Mouse (Mus musculus) telencephalon, adult 2 months (tissue): ENCODE data around the gene Aif1.
"Not testable (repeated sequence)": the region's sequence is repeated elsewhere in the genome, so short reads cannot be mapped to it uniquely, and the experiment has no call there.

Experiments
- DNase-seq: peaks from one replicate; pipeline ENCODE4 v3.0.0-alpha.2; 2011; ENCODE audit warnings: low read depth, low spot score

Gene Aif1

GRCm38 (mm10) chr17:35147348-35147747, 28.5 kb downstream of the Aif1 start:
- DNase-seq: no peak

GRCm38 (mm10) chr17:35146139-35146538, 29.7 kb downstream of the Aif1 start:
- no peak for DNase-seq

- DNase-seq: no peak
Measured at GRCm38 (mm10) chr17:35141971-35142370, 33.9 kb downstream of the Aif1 start.

- no peak for DNase-seq
Measured at GRCm38 (mm10) chr17:35140490-35140996, 35.3 kb downstream of the Aif1 start.

GRCm38 (mm10) chr17:35139269-35139668, 36.6 kb downstream of the Aif1 start:
- no peak for DNase-seq

- DNase-seq: no peak
Measured at GRCm38 (mm10) chr17:35135591-35136320, 40.1 kb downstream of the Aif1 start.

- peak; percentile 93 for DNase-seq
Measured at GRCm38 (mm10) chr17:35134801-35135590, 40.9 kb downstream of the Aif1 start, which contains the start of gene Bag6. Gene Bag6, plus strand, starts transcription at chr17:35135178.

- DNase-seq: no peak
Measured at GRCm38 (mm10) chr17:35133517-35133916, 42.4 kb downstream of the Aif1 start.

GRCm38 (mm10) chr17:35132174-35132560, 43.7 kb downstream of the Aif1 start:
- DNase-seq: no peak

- no peak for DNase-seq
Measured at GRCm38 (mm10) chr17:35131500-35132173, 44.2 kb downstream of the Aif1 start, which contains the start of gene Apom. Gene Apom, minus strand, starts transcription at chr17:35132050.

- no peak for DNase-seq
Measured at GRCm38 (mm10) chr17:35131038-35131437, 44.8 kb downstream of the Aif1 start.

GRCm38 (mm10) chr17:35128996-35129395, 46.9 kb downstream of the Aif1 start:
- DNase-seq: no peak

- no peak for DNase-seq
Measured at GRCm38 (mm10) chr17:35127017-35127416, 48.9 kb downstream of the Aif1 start.

GRCm38 (mm10) chr17:35126206-35126611, 49.7 kb downstream of the Aif1 start, which contains the start of gene D17H6S53E:
Gene D17H6S53E, plus strand, starts transcription at chr17:35126373.
- peak; percentile 46 for DNase-seq

- DNase-seq: no peak
Measured at GRCm38 (mm10) chr17:35125578-35125977, 50.3 kb downstream of the Aif1 start.

- DNase-seq: no peak
Measured at GRCm38 (mm10) chr17:35125081-35125480, 50.8 kb downstream of the Aif1 start.

GRCm38 (mm10) chr17:35124261-35124896, 51.5 kb downstream of the Aif1 start:
- DNase-seq: not testable (repeated sequence)

GRCm38 (mm10) chr17:35123287-35123686, 52.6 kb downstream of the Aif1 start:
- not testable (repeated sequence) for DNase-seq

GRCm38 (mm10) chr17:35121871-35122303, 54.0 kb downstream of the Aif1 start, which contains the start of gene Csnk2b:
Gene Csnk2b, minus strand, starts transcription at chr17:35122053.
- peak; percentile 77 for DNase-seq

GRCm38 (mm10) chr17:35121143-35121799, 54.6 kb downstream of the Aif1 start, which contains the start of gene Gpank1:
Gene Gpank1, plus strand, starts transcription at chr17:35121455.
- peak; percentile 99 for DNase-seq
